Mouse (Mus musculus) erythroblast, embryonic 14.5 days (primary cell): ENCODE data around the gene Sycn.

Source experiments
- GATA1 ChIP-seq: IDR thresholded peaks from 2 replicates; pipeline ENCODE4 v1.6.1; 2012; ENCODE audit warnings: low read length, inconsistent platforms, mixed read lengths
- TAL1 ChIP-seq: IDR thresholded peaks from 3 replicates; pipeline ENCODE4 v1.6.1; 2012; ENCODE audit warnings: low read length, inconsistent platforms, mixed read lengths

DNA sequence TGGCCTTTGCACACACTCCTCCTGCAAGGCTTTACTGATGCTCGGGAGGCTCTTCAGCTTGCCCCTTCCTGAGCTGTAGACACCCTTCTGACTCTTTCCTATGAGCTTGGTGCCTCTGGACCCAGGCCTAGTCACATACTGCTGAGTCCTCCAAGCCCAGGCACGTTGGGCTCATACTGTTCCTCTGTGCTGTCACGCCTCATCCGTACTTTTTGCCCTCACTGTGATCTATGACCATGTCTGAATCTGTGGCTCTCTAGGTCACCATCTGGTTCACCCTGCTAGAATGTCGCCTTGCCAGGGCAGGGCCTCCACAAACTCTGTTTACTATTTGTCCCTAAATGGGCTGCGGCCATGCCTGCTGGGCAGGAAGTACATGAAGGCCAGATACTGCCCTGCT is 12.4 kb downstream of the Sycn start:
- no peak for TF ChIP-seq TAL1
- no peak for TF ChIP-seq GATA1
